In genomic region chr4:137025133-137025532, GRCm38 (mm10) we compare ENCODE assay signal across 23 mouse cellular contexts. TPM values are rescaled to one million over a fixed set of nuclear protein-coding genes. Genes with fewer than 3 reads are reported as not detected.
A peak's percentile ranks its signal among the peaks of the same experiment; 100 is the strongest.
DNase-seq lines count a peak whose midpoint lies in the region; ATAC-seq lines count a peak whose summit lies in the region.
"Had no signal": no experiment of that assay in that cellular context is flagged by ENCODE, and none has a peak within 500 bp of the region (broad histone marks: within the 10 kb centered on the region; RNA-seq: fewer than 3 reads in every experiment).

No protein-coding gene starts in this region.

- H3K4me1 ChIP-seq in midbrain, embryonic 11.5 days (ENCODE audit: control insufficient read depth, insufficient read depth, low read length) = peaks cover 4% of the 10 kb centered on the region
- peaks cover 24% of the 10 kb centered on the region for H3K4me1 ChIP-seq in midbrain, embryonic 10.5 days
- peaks cover 51% of the 10 kb centered on the region for H3K4me1 ChIP-seq in liver, embryonic 13.5 days (replicated peaks)
- H3K4me1 ChIP-seq in liver, embryonic 16.5 days (ENCODE audit: control insufficient read depth, low read depth, low read length) = peaks cover 18% of the 10 kb centered on the region
- H3K4me1 ChIP-seq in heart, embryonic 10.5 days = peaks cover 34% of the 10 kb centered on the region

- H3K9ac ChIP-seq in midbrain, embryonic 11.5 days (ENCODE audit: low read length) = no peak overlapping the region
- H3K9ac ChIP-seq in liver, embryonic 13.5 days = no peak overlapping the region
- H3K9ac ChIP-seq in liver, embryonic 16.5 days (ENCODE audit: low read depth, low read length) = no peak overlapping the region
- H3K9ac ChIP-seq: embryonic facial prominence, embryonic 12.5 days; embryonic facial prominence, embryonic 15.5 days; forebrain, postnatal 0 days; heart, embryonic 13.5 days; hindbrain, embryonic 14.5 days had no signal

- peak; percentile 54 for DNase-seq in midbrain, embryonic 11.5 days (ENCODE audit: low spot score, missing footprints)
- no peak for DNase-seq in midbrain, embryonic 10.5 days (ENCODE audit: low spot score)
- no peak for DNase-seq in liver, embryonic 13.5 days
- DNase-seq in heart, embryonic 10.5 days (ENCODE audit: low spot score) = no peak
- no peak for DNase-seq in cerebellum, postnatal 4 days (ENCODE audit: low spot score in 2 of 2)
- no peak for DNase-seq in cerebellum, postnatal 10 days
- DNase-seq: adrenal gland, adult 8-10 months; adrenal gland, postnatal 25 days; B cell, adult 2 months; cerebellum, adult 11-12 months; cerebellum, adult 8-10 months; cerebellum, postnatal 14 days; forebrain, postnatal 0 days had no signal

- no peaks in the 10 kb centered on the region for H3K27me3 ChIP-seq in midbrain, embryonic 11.5 days (ENCODE audit: control insufficient read depth, insufficient read depth, low read length)
- peaks cover 15% of the 10 kb centered on the region; the same call in 1 of the 2 replicates for H3K27me3 ChIP-seq in midbrain, embryonic 10.5 days (ENCODE audit: low read depth, poor library complexity, severe bottlenecking)
- H3K27me3 ChIP-seq in liver, embryonic 13.5 days = no peaks in the 10 kb centered on the region
- H3K27me3 ChIP-seq in liver, embryonic 16.5 days (ENCODE audit: control insufficient read depth, insufficient read depth, low read depth, low read length) = no peaks in the 10 kb centered on the region
- 0 out of 2 replicates have a peak, but pooled peaks cover 2% of the 10 kb centered on the region for H3K27me3 ChIP-seq in heart, embryonic 10.5 days (ENCODE audit: insufficient read depth, poor library complexity, severe bottlenecking)
- H3K27me3 ChIP-seq: CH12.LX; embryonic facial prominence, embryonic 12.5 days; embryonic facial prominence, embryonic 15.5 days; heart, embryonic 13.5 days had no signal

- H3K4me3 ChIP-seq in midbrain, embryonic 11.5 days (ENCODE audit: low read depth, low read length) = no peak overlapping the region
- H3K4me3 ChIP-seq in midbrain, embryonic 10.5 days = no peak overlapping the region
- H3K4me3 ChIP-seq in liver, embryonic 13.5 days (replicated peaks) = no peak overlapping the region
- H3K4me3 ChIP-seq in liver, embryonic 16.5 days (ENCODE audit: low read depth, low read length) = no peak overlapping the region
- H3K4me3 ChIP-seq in heart, embryonic 10.5 days = no peak overlapping the region
- H3K4me3 ChIP-seq: embryonic facial prominence, embryonic 12.5 days; embryonic facial prominence, embryonic 15.5 days; heart, embryonic 13.5 days had no signal

- ATAC-seq in midbrain, embryonic 11.5 days (ENCODE audit: low FRiP score) = no peak
- ATAC-seq in liver, embryonic 13.5 days (ENCODE audit: low read depth) = peak; percentile 61
- ATAC-seq in liver, embryonic 16.5 days (ENCODE audit: low read depth) = 0 out of 2 replicates have a peak, but pooled peaks have one; percentile 49
- ATAC-seq in megakaryocyte-erythroid progenitor cell, adult 5-6 weeks (replicated peaks; ENCODE audit: low FRiP score, low TSS enrichment, poor library complexity, severe bottlenecking) = peak; percentile 71
- ATAC-seq: activated CD4-positive, CD25-positive, alpha-beta regulatory T cell, adult 4 months; forebrain, embryonic 14.5 days; forebrain, postnatal 0 days; hindbrain, postnatal 0 days had no signal

- no peaks in the 10 kb centered on the region for H3K9me3 ChIP-seq in midbrain, embryonic 11.5 days (ENCODE audit: control insufficient read depth, low read length)
- no peaks in the 10 kb centered on the region for H3K9me3 ChIP-seq in midbrain, embryonic 10.5 days (replicated peaks)
- no peaks in the 10 kb centered on the region for H3K9me3 ChIP-seq in liver, embryonic 13.5 days (replicated peaks)
- no peaks in the 10 kb centered on the region for H3K9me3 ChIP-seq in liver, embryonic 16.5 days (replicated peaks; ENCODE audit: control insufficient read depth, low read length)
- H3K9me3 ChIP-seq in heart, embryonic 10.5 days = no peaks in the 10 kb centered on the region
- H3K9me3 ChIP-seq: embryonic facial prominence, embryonic 12.5 days; embryonic facial prominence, embryonic 15.5 days; heart, embryonic 13.5 days had no signal

- no peak overlapping the region for H3K4me2 ChIP-seq in midbrain, embryonic 11.5 days
- H3K4me2 ChIP-seq in liver, embryonic 13.5 days = peak overlapping the region; percentile 23; the same call in 1 of the 2 replicates
- no peak overlapping the region for H3K4me2 ChIP-seq in liver, embryonic 16.5 days (ENCODE audit: low read depth, low read length)
- H3K4me2 ChIP-seq: embryonic facial prominence, embryonic 12.5 days; embryonic facial prominence, embryonic 15.5 days; heart, embryonic 13.5 days; hindbrain, embryonic 14.5 days had no signal

- 84% methylated on average over 2 of the region's 2 CpGs for WGBS in midbrain, embryonic 11.5 days
- 85% methylated on average over 2 of the region's 2 CpGs for WGBS in midbrain, embryonic 10.5 days
- 38% methylated on average over 2 of the region's 2 CpGs for WGBS in liver, embryonic 13.5 days (ENCODE audit: insufficient replicate concordance)
- WGBS in liver, embryonic 16.5 days (ENCODE audit: insufficient replicate concordance) = 30% methylated on average over 2 of the region's 2 CpGs
- 72% methylated on average over 2 of the region's 2 CpGs for WGBS in heart, embryonic 10.5 days

- no peaks in the 10 kb centered on the region for H3K36me3 ChIP-seq in midbrain, embryonic 11.5 days (ENCODE audit: control insufficient read depth, insufficient read depth, low read length)
- no peaks in the 10 kb centered on the region for H3K36me3 ChIP-seq in midbrain, embryonic 10.5 days
- H3K36me3 ChIP-seq in liver, embryonic 13.5 days = no peaks in the 10 kb centered on the region
- H3K36me3 ChIP-seq in liver, embryonic 16.5 days (ENCODE audit: control insufficient read depth, insufficient read depth) = no peaks in the 10 kb centered on the region
- no peaks in the 10 kb centered on the region for H3K36me3 ChIP-seq in heart, embryonic 10.5 days
- H3K36me3 ChIP-seq: embryonic facial prominence, embryonic 12.5 days; embryonic facial prominence, embryonic 15.5 days; heart, embryonic 13.5 days had no signal

- no peak overlapping the region for H3K27ac ChIP-seq in midbrain, embryonic 11.5 days (ENCODE audit: low read depth, low read length)
- H3K27ac ChIP-seq in midbrain, embryonic 10.5 days (replicated peaks) = no peak overlapping the region
- no peak overlapping the region for H3K27ac ChIP-seq in liver, embryonic 13.5 days
- H3K27ac ChIP-seq in liver, embryonic 16.5 days (ENCODE audit: low read length) = no peak overlapping the region
- H3K27ac ChIP-seq in heart, embryonic 10.5 days = no peak overlapping the region
- H3K27ac ChIP-seq: embryonic facial prominence, embryonic 12.5 days; embryonic facial prominence, embryonic 15.5 days; heart, embryonic 13.5 days; hindbrain, embryonic 14.5 days; hindbrain, postnatal 0 days had no signal

RNA-seq across cellular contexts. Expression of gene Zbtb40, which starts 23.5 kb away (rescaled TPM):
- polyA plus RNA-seq in midbrain, embryonic 11.5 days (2014; fragmentation: Nextera tagmentation; extraction: Ambion mirVana) = 3.4 and 4.2 TPM in 2 replicates
- polyA plus RNA-seq in midbrain, embryonic 10.5 days (2016; fragmentation: Nextera tagmentation; extraction: Ambion mirVana) = 4.9 and 5.0 TPM in 2 replicates
- 1.5 TPM in 2 replicates for polyA plus RNA-seq in liver, embryonic 13.5 days (2015; fragmentation: Nextera tagmentation; extraction: Ambion mirVana)
- 1.3 and 1.6 TPM in 2 replicates for polyA plus RNA-seq in liver, embryonic 16.5 days (2015; fragmentation: Nextera tagmentation; extraction: Ambion mirVana)
- total RNA-seq in megakaryocyte-erythroid progenitor cell, adult 5-6 weeks (2014; fragmentation: Nextera tagmentation) = 10.3 and 10.4 TPM in 2 replicates
- total RNA-seq in megakaryocyte-erythroid progenitor cell, adult 5-6 weeks (2017) = 5.7 and 7.1 TPM in 2 replicates
- 4.1 and 4.3 TPM in 2 replicates for polyA plus RNA-seq in heart, embryonic 10.5 days (2016; fragmentation: Nextera tagmentation; extraction: Ambion mirVana)
